Mouse (Mus musculus): ENCODE measurements around the gene Spdye4a. TPM values are rescaled to one million over a fixed set of nuclear protein-coding genes. Genes with fewer than 3 reads are reported as not detected.

Gene Spdye4a
- not detected in 2 replicates for polyA plus RNA-seq (2012; ENCODE audit: low replicate concordance)

GRCm38 (mm10) chr5:143226790-143227189 is at the start of gene Spdye4a:
TSS of gene Spdye4a (minus strand) at chr5:143226890.

GRCm38 (mm10) chr5:143269363-143270150 is 42.9 kb upstream of the Spdye4a start, which contains the start of gene Zfp316:
TSS of gene Zfp316 (minus strand) at chr5:143270022.

DNA sequence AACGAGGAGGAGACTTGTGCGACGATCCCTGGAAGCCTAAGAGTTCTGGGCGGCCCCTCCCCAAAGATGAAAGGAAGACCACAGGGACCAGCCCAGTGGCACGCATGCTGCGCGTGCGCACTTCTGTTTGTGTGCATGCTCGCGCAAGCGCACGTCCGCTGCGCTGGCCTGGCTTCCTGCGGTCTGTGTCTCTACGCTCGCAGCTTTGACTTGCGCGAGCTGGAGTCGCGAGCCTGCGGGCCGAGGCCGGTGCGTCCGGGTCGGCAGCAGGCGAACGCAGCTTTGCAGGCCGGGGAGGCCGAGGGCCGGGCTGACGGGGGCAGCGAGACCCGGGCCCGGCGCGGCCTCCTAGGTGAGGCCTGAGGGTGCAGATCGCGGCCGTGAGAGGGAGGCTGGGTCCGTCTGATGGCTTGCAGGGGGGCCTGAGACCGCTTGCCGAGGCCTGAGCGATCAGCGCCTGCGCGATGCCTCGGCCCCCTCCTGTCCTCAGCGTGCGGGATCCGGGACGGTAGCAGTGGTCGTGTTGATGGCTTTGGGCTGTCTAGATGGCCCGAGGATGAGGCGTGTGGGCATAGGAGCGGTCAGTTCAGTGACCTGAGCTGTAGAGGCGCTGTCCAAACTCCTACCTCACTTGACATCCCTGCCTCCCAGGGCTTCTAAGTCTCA is 8.5 kb upstream of the Spdye4a start, which contains the start of gene Zfp12:
TSS of gene Zfp12 (plus strand) at position 136 of the 666 bp plus-strand sequence.

DNA sequence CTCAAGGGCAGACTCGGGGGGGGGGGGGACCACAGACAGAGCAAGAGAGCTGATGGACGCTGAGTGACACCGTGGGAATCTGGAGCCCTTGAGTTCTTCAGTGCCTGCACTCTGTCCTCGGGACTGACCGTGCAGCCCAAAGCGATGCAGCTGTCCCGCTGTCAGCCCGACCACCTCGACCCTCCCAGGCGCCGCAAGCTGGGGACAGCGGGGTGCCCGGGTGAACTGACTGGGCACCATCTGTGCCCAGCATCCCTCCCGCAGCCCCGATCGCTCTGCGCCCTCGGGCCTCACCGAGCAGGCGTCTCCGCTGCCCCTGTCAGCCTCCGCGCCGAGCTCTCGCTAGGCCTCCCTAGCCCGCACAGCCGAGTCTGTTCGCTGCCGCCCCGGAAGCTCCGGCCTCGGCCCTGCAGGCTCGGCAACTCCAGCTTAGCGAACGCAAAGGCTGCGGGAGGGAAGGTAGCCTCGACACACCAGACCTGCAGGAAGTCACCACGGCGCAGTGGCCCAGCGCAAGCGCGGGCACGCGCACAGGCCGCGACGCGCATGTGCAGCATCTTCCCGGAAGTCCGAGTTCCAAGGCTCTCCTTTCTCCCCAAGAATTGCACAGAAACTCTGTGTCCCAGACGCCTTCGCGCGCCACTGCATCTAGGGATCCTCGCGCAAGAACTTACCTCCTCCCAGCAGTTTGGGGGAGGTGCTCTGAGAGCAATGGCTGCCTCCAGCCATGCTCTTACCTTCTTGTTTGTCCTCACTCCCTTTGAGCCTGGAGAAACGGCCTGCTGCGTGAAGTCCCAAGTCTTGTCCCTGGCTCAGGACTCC is 46.2 kb downstream of the Spdye4a start, which contains the start of the genes Rbak and Spdye4b:
TSS of gene Rbak (minus strand) at position 521 of the 822 bp plus-strand sequence.
TSS of gene Spdye4b (plus strand) at position 763 of the 822 bp plus-strand sequence.

Other genes starting within 250 kb of the Spdye4a start
- gene Rnf216, start 113.9 kb downstream of the Spdye4a start, polyA plus RNA-seq (2012; ENCODE audit: low replicate concordance): 25.1 and 30.9 TPM in 2 replicates
- gene Olfr718-ps1, start 79.3 kb downstream of the Spdye4a start, polyA plus RNA-seq (2012; ENCODE audit: low replicate concordance): 0.03 TPM in 1 of 2 replicates, not detected in the other
- gene Rbak, start 46.1 kb downstream of the Spdye4a start, polyA plus RNA-seq (2012; ENCODE audit: low replicate concordance): 0.81 and 2.0 TPM in 2 replicates
- not detected in 2 replicates for gene Spdye4b, start 45.9 kb downstream of the Spdye4a start, polyA plus RNA-seq (2012; ENCODE audit: low replicate concordance)
- 2.6 and 3.4 TPM in 2 replicates for gene Zfp12, start 8.3 kb upstream of the Spdye4a start, polyA plus RNA-seq (2012; ENCODE audit: low replicate concordance)
- gene Zfp316, start 43.1 kb upstream of the Spdye4a start, polyA plus RNA-seq (2012; ENCODE audit: low replicate concordance): 12.3 and 12.6 TPM in 2 replicates
- 0.09 and 0.14 TPM in 2 replicates for gene Zfp853, start 66.7 kb upstream of the Spdye4a start, polyA plus RNA-seq (2012; ENCODE audit: low replicate concordance)
- gene E130309D02Rik, start 88.5 kb upstream of the Spdye4a start, polyA plus RNA-seq (2012; ENCODE audit: low replicate concordance): 143 and 151 TPM in 2 replicates
- 13.0 and 79.5 TPM in 2 replicates for gene Zdhhc4, start 102.4 kb upstream of the Spdye4a start, polyA plus RNA-seq (2012; ENCODE audit: low replicate concordance)
- not detected in 2 replicates for gene Grid2ip, start 130.4 kb upstream of the Spdye4a start, polyA plus RNA-seq (2012; ENCODE audit: low replicate concordance)
- gene Kdelr2, start 176.9 kb upstream of the Spdye4a start, polyA plus RNA-seq (2012; ENCODE audit: low replicate concordance): 33.5 and 102 TPM in 2 replicates
- gene Daglb, start 237.7 kb upstream of the Spdye4a start, polyA plus RNA-seq (2012; ENCODE audit: low replicate concordance): 6.5 and 11.6 TPM in 2 replicates